Mouse (Mus musculus) MEL (cell line): ENCODE data around the gene Dynll2.

ENCODE experiments used
- CHD1 ChIP-seq: IDR thresholded peaks from 2 replicates; pipeline ENCODE4 v1.6.1; 2012; ENCODE audit warnings: low read depth, mild to moderate bottlenecking, inconsistent platforms, low read length, improper control_type of control experiment
- CHD2 ChIP-seq: IDR thresholded peaks from 2 replicates; pipeline ENCODE4 v1.6.1; 2011; ENCODE audit warnings: low read length, improper control_type of control experiment
- CTCF ChIP-seq, 3 experiments: IDR thresholded peaks in 2 of 3; conservative IDR thresholded peaks in 1 of 3; 2 replicates each; pipeline ENCODE4 v1.5.1; 2011 to 2012; ENCODE audit warnings: low read length in 3 of 3, low read depth in 2 of 3, mild to moderate bottlenecking in 2 of 3, improper control_type of control experiment in 1 of 3, inconsistent platforms in 1 of 3, mixed read lengths in 1 of 3, moderate library complexity in 1 of 3; ENCODE audit not compliant: control insufficient read depth in 1 of 3, insufficient read depth in 1 of 3, poor library complexity in 1 of 3, severe bottlenecking in 1 of 3
- E2F4 ChIP-seq: IDR thresholded peaks from 2 replicates; pipeline ENCODE4 v1.6.1; 2011; ENCODE audit warnings: low read depth, low read length, improper control_type of control experiment, borderline replicate concordance
- EP300 ChIP-seq, 2 experiments: IDR thresholded peaks; 2 replicates each; pipeline ENCODE4 v1.6.1; 2011; ENCODE audit warnings: improper control_type of control experiment in 2 of 2, low read length in 2 of 2, low read depth in 1 of 2, mild to moderate bottlenecking in 1 of 2
- HCFC1 ChIP-seq: IDR thresholded peaks from 2 replicates; pipeline ENCODE4 v1.6.1; 2012; ENCODE audit warnings: low read depth, mild to moderate bottlenecking, inconsistent platforms, low read length, improper control_type of control experiment, moderate library complexity
- KAT2A ChIP-seq: conservative IDR thresholded peaks from 2 replicates; pipeline ENCODE4 v1.6.1; 2012; ENCODE audit warnings: low read depth, low read length, improper control_type of control experiment, inconsistent platforms
- MYB ChIP-seq: IDR thresholded peaks from 2 replicates; pipeline ENCODE4 v1.6.1; 2011; ENCODE audit warnings: mild to moderate bottlenecking, low read depth, low read length, improper control_type of control experiment
- SIN3A ChIP-seq: IDR thresholded peaks from 2 replicates; pipeline ENCODE4 v1.6.1; 2012; ENCODE audit warnings: low read length, improper control_type of control experiment, inconsistent platforms
- SMC3 ChIP-seq: IDR thresholded peaks from 2 replicates; pipeline ENCODE4 v1.6.1; 2011; ENCODE audit warnings: low read depth, low read length, improper control_type of control experiment
- UBTF ChIP-seq: IDR thresholded peaks from 2 replicates; pipeline ENCODE4 v1.6.1; 2012; ENCODE audit warnings: low read depth, mild to moderate bottlenecking, inconsistent platforms, low read length, improper control_type of control experiment, moderate library complexity, borderline replicate concordance; ENCODE audit not compliant: insufficient read depth
- ZC3H11A ChIP-seq: IDR thresholded peaks from 2 replicates; pipeline ENCODE4 v1.6.1; 2012; ENCODE audit warnings: low read depth, mild to moderate bottlenecking, inconsistent platforms, low read length, improper control_type of control experiment

DNA sequence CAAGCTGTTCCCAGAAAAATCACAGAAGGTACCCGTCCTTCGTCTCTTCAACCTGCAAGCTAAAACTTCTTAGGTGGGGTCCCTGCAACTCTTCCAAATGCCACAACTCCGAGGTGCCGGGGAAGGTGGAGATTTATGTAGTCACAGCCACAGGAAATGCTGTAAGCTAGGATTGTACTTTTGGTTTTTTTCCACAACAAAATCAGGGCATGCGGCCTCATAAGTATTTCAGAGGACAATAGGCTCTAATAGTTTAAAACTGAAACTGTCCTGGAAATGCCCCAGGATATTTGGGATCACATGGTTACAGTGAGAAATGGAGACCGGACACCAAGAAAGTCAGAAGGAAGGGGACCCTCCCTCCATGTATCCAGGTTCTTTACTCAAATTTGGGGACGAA is 42.9 kb upstream of the Dynll2 start:
- TF ChIP-seq CTCF (IDR thresholded peaks at IDR 0.05 in 2 of 3, conservative IDR thresholded peaks at IDR 0.05 in 1 of 3; ENCODE audit: control insufficient read depth in 1 of 3, insufficient read depth in 1 of 3, low read depth in 2 of 3, low read length in 3 of 3, poor library complexity in 1 of 3, severe bottlenecking in 1 of 3) (no peak), UBTF (no peak), SMC3 (no peak), MYB (no peak), CHD1 (no peak), SIN3A (no peak), EP300 (IDR thresholded peaks at IDR 0.05; ENCODE audit: low read depth in 1 of 2, low read length in 2 of 2) (no peak), HCFC1 (no peak), E2F4 (no peak), KAT2A (no peak), ZC3H11A (no peak), CHD2 (no peak)
